Mouse (Mus musculus) layer of hippocampus, postnatal 14 days (tissue): ENCODE data around the gene Prorsd1. TPM values are rescaled to one million over a fixed set of nuclear protein-coding genes. Genes with fewer than 3 reads are reported as not detected.
"Not testable (repeated sequence)": the region's sequence is repeated elsewhere in the genome, so short reads cannot be mapped to it uniquely, and the experiment has no call there.

Source experiments
- DNase-seq, 2 experiments: peaks; one replicate each; pipeline ENCODE4 v3.0.0; 2021 to 2022; ENCODE audit warnings: low spot score in 2 of 2, mixed read lengths in 1 of 2
- long read RNA-seq, 2 experiments: library from polyadenylated mRNA; stranded (forward); transcript quantifications; one replicate each; pipeline ENCODE4 v2.0.0; 2021
- total RNA-seq, 2 experiments: library from RNA; stranded (reverse); gene quantifications; 2 replicates each; pipeline ENCODE4 v1.2.3; 2021

The Prorsd1 gene
- total RNA-seq = 1 to 10 TPM; 4.7 TPM
- long read RNA-seq, experiment 1, partial matches to known transcripts = 0 of 2 reads
- long read RNA-seq, experiment 1, other reads (novel, unspliced or antisense) = 0 of 2 reads
- long read RNA-seq, experiment 2, transcript Prorsd1-201 (2 exons, 918 nt) = major isoform, 7 of 7 reads
- long read RNA-seq, experiment 2, partial matches to known transcripts = 0 of 7 reads
- long read RNA-seq, experiment 2, other reads (novel, unspliced or antisense) = 0 of 7 reads

DNA sequence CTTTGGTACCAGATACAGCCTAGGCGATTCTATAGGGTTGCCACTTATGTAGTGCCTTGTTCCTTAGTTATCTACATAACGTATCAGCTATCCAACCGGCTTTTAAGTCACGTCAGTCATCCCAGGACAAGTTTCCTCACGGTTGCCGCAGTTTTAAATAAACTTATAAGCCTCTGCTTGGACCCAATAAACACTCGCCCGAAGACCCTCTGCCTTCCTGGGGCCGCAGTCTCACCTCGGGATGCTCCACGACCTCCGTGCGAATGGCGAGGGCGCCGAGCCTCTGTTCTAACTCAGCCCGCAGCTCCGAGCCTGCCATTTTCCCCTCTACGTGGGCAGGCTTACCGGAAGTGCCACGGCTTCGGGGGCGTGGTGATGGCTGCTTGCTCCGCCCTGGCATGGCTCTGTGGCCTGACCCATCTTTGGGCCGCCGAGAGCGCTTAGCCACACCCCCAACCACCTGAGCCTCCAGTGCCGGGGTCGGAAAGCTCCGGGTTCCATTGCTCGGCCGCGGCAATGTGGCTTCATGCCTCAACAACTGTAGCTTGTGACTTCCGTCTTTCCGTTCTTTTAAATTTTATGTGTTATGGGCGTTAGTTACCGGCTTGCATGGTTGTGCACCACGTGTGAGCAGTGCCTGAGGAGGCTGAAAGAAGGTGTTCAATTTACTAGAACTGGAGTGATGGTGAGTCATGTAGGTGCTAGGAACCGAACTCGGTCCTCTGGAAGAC is at the start of gene Prorsd1:
Gene Prorsd1 (minus strand): TSS at position 352 of the 731 bp plus-strand sequence.
- DNase-seq = peak; percentile 68 to 75

DNA sequence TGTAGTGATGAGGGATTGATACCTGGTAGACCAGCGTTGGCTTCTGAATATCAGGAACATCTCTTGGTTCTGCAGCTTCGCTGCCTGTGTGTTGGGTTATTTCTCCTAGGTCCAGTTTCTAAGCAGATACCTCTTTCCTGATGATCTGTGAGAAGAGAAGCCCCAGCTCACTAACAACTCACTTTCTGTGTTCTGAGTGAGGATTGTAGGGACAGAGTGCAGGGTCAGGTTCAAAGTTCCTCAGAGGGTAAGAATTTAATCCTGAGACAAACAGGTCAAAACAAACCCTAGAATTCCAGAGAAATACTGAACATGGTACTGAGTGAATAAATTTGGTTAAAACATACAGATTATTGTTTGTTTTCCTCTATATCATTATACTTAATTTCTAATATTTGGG is 48.6 kb upstream of the Prorsd1 start:
- DNase-seq = no peak

DNA sequence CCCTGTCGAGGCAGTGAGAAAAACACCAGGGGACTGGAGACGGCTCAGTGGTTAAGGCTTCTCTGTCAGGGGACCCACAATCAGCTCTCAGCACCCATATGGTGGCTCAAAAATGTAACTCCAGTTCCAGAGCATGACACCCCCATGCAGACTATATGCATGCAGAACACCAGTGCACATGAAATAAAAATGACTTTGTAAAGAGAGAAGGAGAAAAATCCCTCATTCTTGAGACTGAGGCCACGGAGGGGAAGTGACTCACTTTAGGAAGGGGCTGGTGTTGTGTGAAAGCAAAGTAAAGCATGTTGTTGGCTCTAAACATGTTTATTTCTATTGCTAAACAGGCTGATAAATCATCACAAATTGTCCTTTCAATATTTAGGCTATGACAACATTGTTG is 46.2 kb upstream of the Prorsd1 start:
- DNase-seq = no peak

DNA sequence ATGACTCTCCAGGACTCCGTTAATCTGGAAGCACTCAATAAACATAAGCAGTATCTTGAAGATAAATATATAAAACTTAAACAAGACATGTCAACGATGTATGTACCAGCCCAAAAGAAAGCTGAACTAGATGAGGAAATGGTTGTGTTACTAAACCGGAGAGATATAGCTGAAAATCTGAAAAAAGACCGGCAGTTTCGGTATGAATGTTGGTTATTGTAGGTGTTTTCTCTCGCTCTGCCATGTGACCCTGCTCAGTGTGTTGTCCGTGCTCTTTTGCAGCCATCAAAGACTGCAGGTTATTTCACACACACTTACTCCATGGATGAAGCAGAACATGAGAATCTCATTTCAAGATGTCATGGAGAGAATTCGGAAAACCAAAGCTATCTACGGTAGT is 45.6 kb upstream of the Prorsd1 start:
- DNase-seq = no peak

GRCm38 (mm10) chr11:29549425-29549778 is 34.6 kb upstream of the Prorsd1 start:
- no peak for DNase-seq

GRCm38 (mm10) chr11:29548504-29549424 is 33.9 kb upstream of the Prorsd1 start:
- DNase-seq = no peak

- DNase-seq = peak; percentile 94 to 97
Observed at GRCm38 (mm10) chr11:29547752-29548503, 33.1 kb upstream of the Prorsd1 start, which contains the start of the genes Clhc1 and Rps27a. Gene Clhc1 (plus strand): TSS chr11:29547950. Gene Rps27a (minus strand): TSS chr11:29548109.

DNA sequence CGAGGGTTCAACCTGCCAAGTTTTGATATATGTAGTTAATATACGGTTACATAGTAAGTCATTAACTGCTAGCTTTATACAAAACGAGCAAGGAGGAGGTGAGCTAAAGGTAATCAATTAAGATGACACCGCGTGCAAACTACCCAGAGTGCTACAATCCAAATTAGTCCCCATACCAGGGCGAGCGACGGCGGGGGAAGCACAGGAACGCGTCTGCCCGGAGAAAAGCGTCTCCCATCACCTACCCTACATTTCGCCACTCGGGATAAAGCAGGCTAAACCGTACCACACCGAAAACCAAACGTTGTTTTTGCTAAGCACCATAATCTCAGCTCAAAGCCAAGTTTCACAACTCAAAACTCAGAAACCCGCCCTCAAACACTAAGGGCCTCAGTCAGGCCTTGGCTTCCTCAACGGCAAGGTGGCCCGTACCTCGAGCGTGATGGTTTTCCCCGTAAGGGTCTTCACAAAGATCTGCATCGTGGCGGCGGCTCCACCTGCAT is 32.5 kb upstream of the Prorsd1 start:
- no peak for DNase-seq

DNA sequence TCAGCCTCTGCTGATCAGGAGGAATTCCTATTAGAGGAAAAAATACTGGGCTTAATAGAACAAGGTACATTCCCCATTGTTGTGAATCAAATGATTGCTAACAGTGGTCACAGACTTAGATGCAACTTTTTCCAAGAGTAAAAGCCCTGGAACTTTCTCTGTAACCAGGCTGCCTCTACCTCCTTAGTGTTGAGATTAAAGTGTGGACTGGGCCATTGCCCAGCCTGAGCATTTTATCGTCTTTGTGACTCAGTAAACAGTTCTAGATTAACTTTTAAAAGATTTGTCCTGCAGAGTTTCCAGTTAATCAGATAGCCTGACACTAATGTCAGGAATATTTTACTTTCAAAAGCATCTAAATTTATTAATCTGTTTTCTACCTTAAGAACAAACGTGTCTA is 31.9 kb upstream of the Prorsd1 start:
- DNase-seq = no peak

- DNase-seq = not testable (repeated sequence)
Observed at GRCm38 (mm10) chr11:29546297-29546696, 31.5 kb upstream of the Prorsd1 start.

GRCm38 (mm10) chr11:29545150-29545752 is 30.4 kb upstream of the Prorsd1 start:
- DNase-seq = not testable (repeated sequence)

- DNase-seq = no peak
Observed at GRCm38 (mm10) chr11:29544225-29544945, 29.6 kb upstream of the Prorsd1 start.

- no peak for DNase-seq
Observed at GRCm38 (mm10) chr11:29538201-29538600, 23.4 kb upstream of the Prorsd1 start.

DNA sequence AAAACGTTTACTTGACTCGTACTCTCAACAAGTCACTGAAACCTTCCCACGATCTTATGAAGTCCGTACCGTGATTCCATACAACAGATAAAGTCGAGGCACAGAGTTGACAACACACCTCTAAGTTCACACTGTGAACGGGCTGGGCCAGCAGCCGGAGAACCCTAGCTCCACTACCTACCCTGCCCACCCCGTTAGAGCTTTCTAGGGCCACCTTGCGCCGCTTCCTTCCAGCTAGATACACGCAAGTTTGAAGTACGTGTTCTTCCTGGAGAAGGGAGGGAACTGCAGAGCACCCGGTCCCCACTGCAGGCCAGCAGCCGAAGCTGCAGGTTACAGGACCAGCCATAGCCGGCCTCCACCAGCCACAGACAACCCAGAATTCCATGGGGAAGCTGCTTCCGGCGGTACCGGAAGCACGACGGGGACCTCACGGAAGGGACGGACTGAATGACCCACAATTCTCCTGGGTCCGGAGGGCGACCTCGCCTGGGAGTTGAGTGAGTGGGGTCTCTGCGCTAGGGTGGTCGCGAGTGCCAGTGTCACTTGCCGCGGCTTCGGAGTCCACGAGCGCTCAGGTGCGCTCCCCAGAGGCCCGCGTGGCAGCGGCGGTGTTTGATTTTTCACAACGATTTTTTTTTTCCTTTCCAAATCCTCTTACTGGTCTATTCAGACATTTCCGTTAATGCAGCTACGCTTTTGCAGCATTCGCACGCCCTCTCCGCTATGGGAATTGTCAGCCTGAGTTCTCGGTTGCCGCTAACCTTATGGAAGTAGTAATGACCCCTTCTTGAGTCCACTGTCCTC is 11.4 kb upstream of the Prorsd1 start, which contains the start of gene Mtif2:
Gene Mtif2 (plus strand): TSS at position 421 of the 807 bp plus-strand sequence.
- DNase-seq = peak; percentile 84 to 86

- no peak for DNase-seq
Observed at GRCm38 (mm10) chr11:29514325-29514681, 530 bp downstream of the Prorsd1 start.

DNA sequence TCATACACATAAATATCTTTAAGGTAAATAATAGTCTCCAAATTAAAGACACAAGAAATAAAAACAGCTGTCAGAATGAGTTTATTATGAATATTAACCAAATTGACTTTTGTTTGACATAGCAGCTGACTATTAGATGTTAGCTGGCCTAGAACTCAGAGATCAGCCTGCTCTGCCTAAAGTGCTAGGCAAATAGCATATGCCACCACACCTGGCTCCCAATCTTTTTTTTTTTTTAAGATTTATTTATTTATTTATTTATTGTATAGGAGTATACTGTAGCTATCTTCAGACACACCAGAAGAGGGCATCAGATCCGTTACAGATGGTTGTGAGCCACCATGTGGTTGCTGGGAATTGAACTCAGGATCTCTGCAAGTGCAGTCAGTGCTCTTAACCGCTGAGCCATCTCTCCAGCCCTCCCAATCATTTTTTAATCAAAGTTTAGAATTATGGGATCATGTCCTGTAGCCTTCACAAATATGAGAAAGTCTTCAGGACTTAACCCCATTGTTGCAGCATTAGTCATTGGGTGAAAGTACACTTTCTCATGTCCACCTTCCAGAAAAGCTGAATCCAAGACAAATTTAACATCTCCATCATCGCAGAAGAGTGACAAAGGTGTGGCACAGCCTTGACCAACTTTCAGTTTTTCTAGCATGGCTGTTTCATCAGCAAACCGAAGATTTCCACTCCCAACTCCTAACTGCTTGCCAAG is 1.9 kb downstream of the Prorsd1 start:
- DNase-seq = no peak

DNA sequence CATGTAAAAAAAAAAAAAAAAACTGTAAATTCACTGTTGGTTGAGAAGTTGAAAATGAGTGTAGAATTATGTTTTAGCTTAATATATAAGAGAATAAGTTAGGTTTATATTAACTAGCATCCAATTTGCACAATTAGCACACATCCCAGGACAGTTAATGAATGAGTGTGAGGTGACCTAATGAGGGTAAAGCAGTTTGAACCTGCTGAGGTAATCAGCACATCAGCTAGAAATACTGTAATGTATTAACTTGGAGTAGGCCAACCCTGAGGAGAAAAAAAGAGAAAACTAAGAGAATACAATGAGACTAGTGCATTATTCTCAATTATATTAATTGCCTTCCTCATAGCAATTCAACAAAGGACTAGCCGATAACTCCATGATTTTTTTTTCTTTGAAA is 5.4 kb downstream of the Prorsd1 start:
- no peak for DNase-seq
